Mouse (Mus musculus) heart, adult 2 months (tissue): Measurements from ENCODE around the gene Slc12a6. TPM values are rescaled to one million over a fixed set of nuclear protein-coding genes. Genes with fewer than 3 reads are reported as not detected.

Experiments
- DNase-seq, 2 experiments: peaks; one replicate each; pipeline ENCODE4 v3.0.0; 2021
- H3K27ac ChIP-seq: fragments of 200-600 bp; 2 replicates; pipeline ENCODE4 v1.8.1; 2022
- H3K27me3 ChIP-seq: fragments of 200-500 bp; 2 replicates; pipeline ENCODE4 v1.6.1; 2012; ENCODE audit warnings: mild to moderate bottlenecking, low read length, inconsistent platforms, mixed read lengths; ENCODE audit not compliant: control insufficient read depth, insufficient read depth
- H3K36me3 ChIP-seq: fragments of 200-500 bp; 2 replicates; pipeline ENCODE4 v1.6.1; 2012; ENCODE audit warnings: low read length, inconsistent platforms; ENCODE audit not compliant: control insufficient read depth, insufficient read depth
- H3K4me1 ChIP-seq: fragments of 200-500 bp; 2 replicates; pipeline ENCODE4 v1.6.1; 2011; ENCODE audit warnings: low read length; ENCODE audit not compliant: control insufficient read depth, insufficient read depth
- H3K4me3 ChIP-seq: fragments of 200-600 bp; 2 replicates; pipeline ENCODE4 v1.8.1; 2022
- H3K79me2 ChIP-seq: fragments of 200-500 bp; replicated peaks from 2 replicates; pipeline ENCODE4 v1.6.1; 2012; ENCODE audit warnings: mild to moderate bottlenecking, inconsistent platforms, low read length, moderate library complexity, mixed read lengths; ENCODE audit not compliant: control insufficient read depth, insufficient read depth
- H3K9ac ChIP-seq: fragments of 200-500 bp; 2 replicates; pipeline ENCODE4 v1.6.1; 2012; ENCODE audit warnings: low read depth, mild to moderate bottlenecking, control low read depth, inconsistent platforms, low read length, mixed read lengths
- CTCF ChIP-seq: fragments of 200-600 bp; IDR thresholded peaks from 2 replicates; pipeline ENCODE4 v1.8.1; 2022; ENCODE audit warnings: antibody characterized with exemption, mild to moderate bottlenecking, moderate library complexity
- EP300 ChIP-seq: fragments of 200-500 bp; IDR thresholded peaks from 2 replicates; pipeline ENCODE4 v1.6.1; 2011; ENCODE audit warnings: low read depth, low read length, control low read depth; ENCODE audit not compliant: insufficient read depth
- POLR2A ChIP-seq: fragments of 200-500 bp; IDR thresholded peaks from 2 replicates; pipeline ENCODE4 v1.6.1; 2011; ENCODE audit warnings: mild to moderate bottlenecking, low read depth, low read length, control low read depth; ENCODE audit not compliant: insufficient read depth
- WGBS: fragments of 180-500 bp; shearing (Covaris S2); methylation state at CpG from one replicate; pipeline ENCODE4 v1.1.7; 2018; 5-methylcytosine and 5-hydroxymethylcytosine counted together
- intact Hi-C: fragments of 180-260 bp; cut with DNase I; formaldehyde crosslinking; loops from one replicate; pipeline ENCODE4 v1.15.1; 2025
- polyA plus RNA-seq: library from polyadenylated mRNA; depleted of rRNA; stranded (reverse); fragments of >200 nt; gene quantifications from 2 replicates; pipeline ENCODE4 v1.2.3, GENCODE M21; 2012
- total RNA-seq, 2 experiments: library from RNA; stranded (reverse); gene quantifications; 2 replicates each; pipeline ENCODE4 v1.2.3; 2021

Gene Slc12a6
- total and polyA plus RNA-seq, 3 experiments, result 23.2 to 32.9 (median 31.1) TPM

DNA sequence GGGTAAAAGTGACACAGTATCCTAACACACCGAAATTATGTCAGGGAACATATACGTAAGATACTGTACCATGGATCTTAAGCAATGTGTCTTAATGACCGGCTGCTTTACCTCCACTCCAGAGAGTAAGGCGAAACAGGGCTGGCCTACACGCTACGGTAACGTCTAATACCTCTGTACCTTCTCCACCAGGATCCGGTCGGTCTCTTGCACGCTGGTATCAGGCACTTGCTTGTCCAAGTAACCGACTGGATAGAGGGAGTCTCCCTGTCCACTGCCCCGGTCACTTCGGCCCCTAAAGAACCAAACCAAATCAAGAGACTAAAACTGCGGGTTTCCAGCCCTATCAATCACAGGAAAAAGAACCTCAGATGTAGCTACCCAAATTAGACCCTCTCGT lies 101.6 kb downstream of the Slc12a6 start:
- intact Hi-C loops, result loop anchor here (1.0 kb wide), 1 partner anchor 88 kb away; no protein-coding TSS in a partner anchor
- peaks cover 5% of the 10 kb centered on the region for H3K36me3 ChIP-seq
- peak overlapping the region; percentile 90 for H3K27ac ChIP-seq
- no peaks in the 10 kb centered on the region for H3K79me2 ChIP-seq
- peak in 1 of 2 experiments; percentile 27 for DNase-seq
- H3K4me3 ChIP-seq, result peak overlapping the region; percentile 83
- WGBS, result 13% methylated on average over 15 of the region's 15 CpGs
- TF ChIP-seq POLR2A, result no peak
- no peak for TF ChIP-seq CTCF
- no peak for TF ChIP-seq EP300
- H3K9ac ChIP-seq, result peak overlapping the region; percentile 7
- H3K4me1 ChIP-seq, result peaks cover 3% of the 10 kb centered on the region
- H3K27me3 ChIP-seq, result no peaks in the 10 kb centered on the region

DNA sequence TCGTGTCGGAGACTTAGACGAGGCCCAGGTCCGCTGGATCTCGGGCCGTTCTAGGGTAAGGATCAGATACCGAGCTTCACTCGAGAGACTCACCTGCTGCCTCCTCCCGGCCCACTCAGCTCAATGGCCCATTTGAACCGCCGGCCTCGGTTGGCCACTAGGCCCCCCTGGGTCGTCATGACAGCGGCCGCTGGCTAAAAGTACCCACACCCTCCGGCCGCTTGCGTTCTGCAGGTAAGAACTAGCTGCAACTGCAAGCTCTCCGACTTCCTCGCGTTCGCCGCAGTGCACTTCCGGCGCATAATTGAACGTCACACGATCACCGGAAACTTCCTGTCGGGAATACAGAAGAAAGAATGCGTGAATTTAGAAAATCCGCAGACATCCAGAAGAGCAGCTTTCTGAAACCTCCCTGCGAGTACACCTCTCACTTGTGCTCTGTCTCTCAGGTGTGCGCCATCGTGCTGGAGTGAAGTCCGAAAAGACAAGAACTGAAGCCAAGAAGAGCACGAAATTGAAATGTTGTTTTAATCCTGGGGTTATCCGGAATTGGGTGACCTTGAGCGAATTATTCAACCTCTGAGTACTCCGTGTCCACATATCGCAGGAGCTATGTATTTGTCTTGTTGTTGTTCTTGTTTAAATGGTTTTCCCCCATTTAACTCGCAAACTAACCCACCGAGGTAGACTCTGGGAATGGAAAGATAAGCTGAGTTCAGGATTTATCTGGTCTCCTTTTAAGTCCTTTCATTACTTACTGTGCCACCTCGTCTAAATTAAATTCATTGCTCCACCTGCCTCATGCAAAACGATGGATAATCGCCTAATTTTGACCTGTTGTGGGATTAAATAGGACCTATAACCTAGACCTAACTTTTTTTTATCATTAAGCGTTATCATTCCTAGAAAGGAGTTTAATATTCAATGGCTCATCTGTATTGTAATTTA lies 102.4 kb downstream of the Slc12a6 start, which contains the start of gene Emc4:
Emc4 (minus strand) TSS at position 302 of the 948 bp plus-strand sequence.
- peak within 1 kb of the TSS; percentile 65 for H3K9ac ChIP-seq
- no peaks in the 10 kb centered on the region for H3K79me2 ChIP-seq
- peak within 1 kb of the TSS; percentile 83 for H3K4me3 ChIP-seq
- intact Hi-C loops, result loop anchor here (1.0 to 2.0 kb wide), 2 partner anchors 87 to 107 kb away; partner anchors contain the start of gene Nop10
- peaks cover 3% of the 10 kb centered on the region for H3K4me1 ChIP-seq
- peak within 1 kb of the TSS; percentile 90 for H3K27ac ChIP-seq
- peak; percentile 90 to 93 for DNase-seq
- peaks cover 5% of the 10 kb centered on the region for H3K36me3 ChIP-seq
- WGBS, result 1% methylated on average over 46 of the region's 46 CpGs
- no peaks in the 10 kb centered on the region for H3K27me3 ChIP-seq
- TF ChIP-seq CTCF, result peak; percentile 24
- peak; percentile 91 for TF ChIP-seq POLR2A
- peak; percentile 24; the same call in 1 of the 2 replicates for TF ChIP-seq EP300

DNA sequence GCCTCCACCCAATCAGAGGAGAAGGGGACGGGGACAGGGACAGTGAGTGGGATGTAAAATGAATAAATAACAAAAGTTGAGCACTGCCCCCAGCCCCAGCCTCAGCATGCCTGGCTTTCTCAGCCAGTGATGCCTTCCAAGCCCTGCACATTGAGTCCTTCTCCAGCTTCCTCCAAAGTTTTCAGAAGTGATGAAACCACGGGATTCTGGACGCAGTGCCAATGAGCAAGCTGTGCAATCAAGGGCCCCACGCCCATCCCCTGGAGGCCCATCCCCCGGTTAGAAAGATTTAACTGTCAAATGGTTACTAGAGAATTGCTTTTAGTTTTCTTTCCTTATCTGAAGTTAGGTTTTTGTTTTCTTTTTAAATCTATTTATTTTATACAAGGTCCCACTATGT lies 104.3 kb downstream of the Slc12a6 start:
- WGBS, result 34% methylated on average over 5 of the region's 5 CpGs
- H3K27ac ChIP-seq, result no peak overlapping the region; the same call in 1 of the 2 replicates
- no peaks in the 10 kb centered on the region for H3K79me2 ChIP-seq
- H3K9ac ChIP-seq, result no peak overlapping the region
- TF ChIP-seq EP300, result no peak
- TF ChIP-seq CTCF, result no peak
- no peak for TF ChIP-seq POLR2A
- H3K27me3 ChIP-seq, result no peaks in the 10 kb centered on the region
- peaks cover 5% of the 10 kb centered on the region for H3K36me3 ChIP-seq
- no peak overlapping the region for H3K4me3 ChIP-seq
- intact Hi-C loops, result loop anchor here (2.0 kb wide), 1 partner anchor 109 kb away; the partner anchor contains the start of gene Nop10
- peaks cover 5% of the 10 kb centered on the region for H3K4me1 ChIP-seq
- peak; percentile 65 to 68 for DNase-seq

DNA sequence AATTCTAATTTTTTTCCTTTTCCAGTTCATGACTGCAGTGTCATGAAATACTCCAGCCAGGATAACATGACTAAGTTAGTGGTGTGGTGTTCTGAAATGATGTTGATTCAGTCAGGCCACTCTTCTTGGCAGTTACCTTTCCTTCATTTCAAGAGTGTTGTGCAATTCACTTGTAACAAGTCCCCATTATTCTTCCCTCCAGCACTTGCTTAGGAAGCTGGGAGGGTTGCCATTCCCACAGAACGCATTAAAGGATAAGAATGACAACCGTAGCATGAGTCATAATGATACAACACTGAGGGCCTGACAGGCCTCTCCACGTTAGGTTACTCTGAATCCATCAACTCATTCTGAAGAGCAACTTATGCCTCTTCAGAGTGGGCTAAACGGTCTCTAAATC lies 107.5 kb downstream of the Slc12a6 start:
- Histone ChIP-seq H3K9ac (no peak overlapping the region), H3K36me3 (no peaks in the 10 kb centered on the region), H3K4me1 (peaks cover 1% of the 10 kb centered on the region; the same call in 1 of the 2 replicates), H3K27ac (no peak overlapping the region; the same call in 1 of the 2 replicates), H3K27me3 (no peaks in the 10 kb centered on the region), H3K4me3 (no peak overlapping the region), H3K79me2 (no peaks in the 10 kb centered on the region)
- whole genome bisulfite sequencing, result 52% methylated on average over 4 of the region's 4 CpGs
- DNase-seq, result peak in 1 of 2 experiments; percentile 34
- no peak for TF ChIP-seq EP300
- intact Hi-C loops, result no loop called here

DNA sequence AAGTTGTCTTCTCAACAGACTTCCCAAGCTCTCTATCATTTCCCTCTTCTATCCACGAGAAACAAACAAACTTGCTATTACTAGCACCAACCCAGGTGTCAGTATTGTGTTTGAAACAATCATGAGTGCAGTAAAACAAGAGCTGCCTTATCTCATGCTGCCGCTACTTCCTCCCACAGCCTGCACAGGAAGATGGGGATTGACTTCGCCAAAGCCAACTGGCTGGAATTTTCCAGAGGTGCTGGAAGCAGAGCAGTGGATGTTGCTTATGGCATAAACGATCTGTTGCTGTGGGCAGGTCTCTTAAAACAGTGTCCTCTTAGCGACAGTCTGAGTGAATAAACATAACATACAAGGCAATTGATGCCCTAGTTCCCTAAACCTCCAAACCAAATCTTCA lies 109.0 kb downstream of the Slc12a6 start:
- H3K27me3 ChIP-seq, result no peaks in the 10 kb centered on the region
- H3K27ac ChIP-seq, result peak overlapping the region; percentile 67
- no peak overlapping the region for H3K4me3 ChIP-seq
- no peaks in the 10 kb centered on the region for H3K79me2 ChIP-seq
- H3K9ac ChIP-seq, result no peak overlapping the region
- H3K4me1 ChIP-seq, result peaks cover 1% of the 10 kb centered on the region; the same call in 1 of the 2 replicates
- peak; percentile 34 to 57 for DNase-seq
- no peaks in the 10 kb centered on the region for H3K36me3 ChIP-seq
- 20% methylated on average over 5 of the region's 5 CpGs for WGBS
- TF ChIP-seq EP300 (peak; percentile 87), CTCF (peak; percentile 34), POLR2A (peak; percentile 53; the same call in 1 of the 2 replicates)
- intact Hi-C loops, result no loop called here
